Mouse (Mus musculus): ENCODE results near the gene Rin3. TPM values are rescaled to one million over a fixed set of nuclear protein-coding genes. Genes with fewer than 3 reads are reported as not detected.

Gene Rin3
- polyA plus RNA-seq, 1 experiment from 2014 or later: 2.8 TPM

DNA sequence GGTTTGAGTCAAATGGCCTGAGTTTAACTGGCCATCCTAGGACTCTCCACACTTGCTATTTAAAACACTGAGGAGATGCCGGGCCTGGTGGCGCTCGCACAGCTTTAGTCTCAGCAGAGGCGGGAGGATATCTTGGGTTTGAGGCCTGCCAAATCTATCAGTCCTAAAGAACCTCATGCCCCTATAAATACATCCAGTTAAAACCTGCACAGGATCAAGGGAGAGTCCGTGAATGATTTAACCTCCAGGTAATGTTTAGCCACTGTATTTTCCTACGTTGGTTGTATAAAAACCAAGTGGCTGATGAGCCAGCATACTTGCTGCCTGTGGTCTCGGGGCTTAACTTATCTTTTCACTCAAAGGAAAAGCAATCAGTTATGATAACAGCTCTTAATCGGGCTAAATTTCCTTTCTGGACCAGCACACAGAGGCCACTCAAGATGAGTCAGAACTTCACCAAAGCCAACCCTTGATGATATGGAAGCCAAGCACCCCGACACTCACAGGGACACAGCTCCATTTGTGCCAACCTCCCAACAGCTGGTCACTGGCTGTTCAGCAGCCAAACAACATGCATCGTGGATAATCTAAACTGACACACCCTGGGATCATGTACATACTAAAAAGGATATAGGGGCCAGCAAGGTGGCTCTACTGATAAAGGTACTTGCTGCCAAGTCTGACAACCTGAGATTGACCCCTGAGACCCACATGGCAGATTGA, 137.5 kb downstream of the Rin3 start:
- no peak overlapping the region for H3K9ac ChIP-seq

DNA sequence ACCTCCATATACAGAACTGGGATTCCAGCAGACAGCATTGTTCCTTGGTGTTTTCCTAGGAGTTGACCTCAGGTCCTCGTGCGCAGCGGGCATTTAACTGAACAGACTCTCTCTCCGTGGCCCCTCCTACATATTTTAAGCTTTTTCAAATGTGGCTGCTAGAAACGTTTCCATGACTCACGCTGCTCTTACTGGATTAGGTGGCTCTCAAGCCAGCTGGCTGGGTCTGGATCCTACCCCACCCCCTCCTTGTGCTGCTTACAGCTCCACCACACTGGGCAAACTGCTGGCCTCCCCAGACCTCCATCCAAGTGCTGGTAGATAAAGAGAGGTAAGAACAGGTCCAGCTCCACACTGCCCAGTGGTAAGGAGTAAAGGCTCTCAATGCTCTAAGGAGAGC, 139.2 kb downstream of the Rin3 start:
- peaks cover 5% of the 10 kb centered on the region for H3K36me3 ChIP-seq (replicated peaks)
- H3K9ac ChIP-seq: no peak overlapping the region
- 81% methylated on average over 6 of the region's 6 CpGs for WGBS
- H3K27ac ChIP-seq: no peak overlapping the region
- H3K4me2 ChIP-seq: no peak overlapping the region
- H3K4me3 ChIP-seq: no peak overlapping the region
- no peaks in the 10 kb centered on the region for H3K27me3 ChIP-seq (replicated peaks)
- H3K9me3 ChIP-seq: no peaks in the 10 kb centered on the region
- no peak for ATAC-seq (replicated peaks)
- peaks cover 5% of the 10 kb centered on the region; the same call in 1 of the 2 replicates for H3K4me1 ChIP-seq

More for the DNA sequence above, 137.5 kb downstream of the Rin3 start:
- no peaks in the 10 kb centered on the region for H3K27me3 ChIP-seq (replicated peaks)
- no peak overlapping the region for H3K27ac ChIP-seq
- H3K36me3 ChIP-seq (replicated peaks): peaks cover 5% of the 10 kb centered on the region
- 90% methylated on average over 10 of the region's 10 CpGs for WGBS
- H3K9me3 ChIP-seq: no peaks in the 10 kb centered on the region
- H3K4me1 ChIP-seq: peaks cover 5% of the 10 kb centered on the region; the same call in 1 of the 2 replicates
- H3K4me3 ChIP-seq: no peak overlapping the region
- no peak for ATAC-seq (replicated peaks)
- H3K4me2 ChIP-seq: no peak overlapping the region

DNA sequence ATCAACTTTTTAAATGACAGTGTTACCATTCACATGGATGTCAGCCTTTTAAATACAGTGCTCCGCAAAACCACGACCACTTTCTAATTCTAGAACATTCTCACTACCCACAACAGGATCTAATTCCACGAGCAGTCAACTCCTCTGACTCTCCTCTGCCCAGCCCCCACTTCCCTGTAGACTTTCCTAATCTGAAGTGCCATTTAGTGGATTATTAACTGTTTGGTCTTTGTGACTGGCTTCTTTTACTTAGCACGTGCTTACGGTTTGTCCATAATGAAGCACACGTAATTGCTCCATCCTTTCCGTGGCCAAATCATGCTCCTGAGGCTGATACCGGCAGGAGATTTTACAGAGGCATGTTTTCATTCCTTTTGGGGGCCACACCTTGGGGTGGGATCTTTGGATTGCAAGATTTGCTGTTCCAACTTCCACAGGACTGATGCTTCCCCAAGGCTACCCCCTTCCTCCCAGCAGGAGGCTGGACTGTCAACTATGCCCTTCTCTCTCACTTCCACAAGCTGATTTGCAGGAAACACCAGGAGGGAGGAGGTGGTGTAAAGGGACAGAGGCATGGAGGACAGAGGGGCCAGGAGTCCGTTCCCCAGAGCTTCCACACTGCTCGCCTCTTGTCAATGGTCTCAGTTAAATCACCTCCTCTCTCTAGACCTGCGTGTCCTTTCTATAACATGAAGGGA, 139.9 kb downstream of the Rin3 start:
- 91% methylated on average over 11 of the region's 11 CpGs for WGBS
- Histone ChIP-seq H3K4me1 (peaks cover 5% of the 10 kb centered on the region; the same call in 1 of the 2 replicates), H3K36me3 (replicated peaks) (peaks cover 5% of the 10 kb centered on the region), H3K4me3 (no peak overlapping the region), H3K9ac (no peak overlapping the region), H3K27me3 (replicated peaks) (no peaks in the 10 kb centered on the region), H3K9me3 (no peaks in the 10 kb centered on the region), H3K27ac (no peak overlapping the region), H3K4me2 (no peak overlapping the region)
- no peak for ATAC-seq (replicated peaks)

DNA sequence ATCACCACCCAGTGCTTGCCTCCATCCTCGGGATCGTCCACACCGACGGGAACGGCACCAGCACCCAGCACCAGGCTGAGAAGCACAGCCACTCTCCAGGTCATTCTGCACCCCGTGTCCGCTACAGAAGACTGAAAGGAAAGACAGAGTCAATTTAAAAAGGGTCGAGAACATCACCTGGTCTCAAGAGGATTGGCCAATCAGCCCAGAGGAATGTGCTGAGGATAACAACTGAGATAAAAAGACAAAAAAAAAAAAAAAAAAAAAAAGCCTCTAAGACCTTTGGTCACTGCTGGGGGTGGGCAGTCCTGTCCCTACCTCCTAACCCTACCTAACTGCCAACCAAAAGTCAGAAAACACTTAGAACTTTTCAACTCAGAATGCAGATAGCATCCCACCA, 140.8 kb downstream of the Rin3 start:
- H3K4me1 ChIP-seq: peaks cover 5% of the 10 kb centered on the region; the same call in 1 of the 2 replicates
- no peaks in the 10 kb centered on the region for H3K9me3 ChIP-seq
- no peak overlapping the region for H3K4me2 ChIP-seq
- no peak overlapping the region for H3K27ac ChIP-seq
- no peak overlapping the region for H3K9ac ChIP-seq
- H3K36me3 ChIP-seq (replicated peaks): peaks cover 5% of the 10 kb centered on the region
- H3K27me3 ChIP-seq (replicated peaks): no peaks in the 10 kb centered on the region
- ATAC-seq (replicated peaks): no peak
- WGBS: 96% methylated on average over 8 of the region's 8 CpGs
- no peak overlapping the region for H3K4me3 ChIP-seq

DNA sequence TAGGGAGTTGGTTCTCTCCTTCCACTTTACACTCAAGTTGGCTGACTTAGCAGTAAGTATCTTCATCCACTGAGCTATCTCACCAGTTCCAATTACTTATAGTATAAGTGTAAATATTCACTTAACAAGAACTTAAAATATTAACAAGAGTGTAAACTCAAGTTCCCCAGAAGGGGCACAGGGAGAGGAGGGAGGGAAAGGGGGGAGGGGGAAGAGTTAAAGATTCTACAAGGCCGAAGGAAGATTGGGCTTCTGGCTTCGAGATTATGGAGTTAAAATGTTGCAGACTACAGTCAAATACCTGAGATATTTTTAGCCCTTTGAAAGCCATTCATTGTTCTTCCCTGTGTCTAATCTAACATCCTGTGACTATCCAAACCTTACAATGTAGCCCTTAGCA, 141.6 kb downstream of the Rin3 start:
- Histone ChIP-seq H3K4me1 (peaks cover 3% of the 10 kb centered on the region; the same call in 1 of the 2 replicates), H3K36me3 (replicated peaks) (peaks cover 5% of the 10 kb centered on the region), H3K27ac (no peak overlapping the region), H3K9me3 (no peaks in the 10 kb centered on the region), H3K27me3 (replicated peaks) (no peaks in the 10 kb centered on the region), H3K4me3 (no peak overlapping the region), H3K4me2 (no peak overlapping the region), H3K9ac (no peak overlapping the region)
- no peak for ATAC-seq (replicated peaks)
- WGBS: 79% methylated on average over 2 of the region's 2 CpGs

DNA sequence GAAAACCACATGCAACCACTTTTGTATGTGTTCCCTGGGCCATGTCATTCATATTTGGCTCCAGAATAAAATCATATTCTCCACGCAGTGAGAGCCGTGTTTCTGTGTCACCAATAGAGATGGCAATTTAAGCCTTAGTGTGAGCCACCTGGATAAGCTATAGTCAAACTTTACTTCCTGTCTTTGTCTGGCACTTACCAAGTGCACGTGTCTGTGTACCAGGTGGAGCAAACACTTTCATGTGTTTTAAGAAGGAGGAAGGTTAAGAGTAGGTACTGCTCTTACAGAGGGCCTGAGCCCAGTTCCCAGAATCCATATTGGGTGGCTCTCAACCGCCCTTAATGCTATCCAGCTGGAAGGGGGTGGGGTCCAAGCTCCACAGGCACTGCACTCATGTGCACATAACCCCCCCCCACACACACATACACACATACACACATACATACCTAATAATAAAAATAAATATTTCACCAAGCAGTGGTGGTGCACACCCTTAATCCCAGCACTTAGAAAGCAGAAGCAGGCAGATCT, 142.3 kb downstream of the Rin3 start:
- H3K9ac ChIP-seq: no peak overlapping the region
- H3K9me3 ChIP-seq: no peaks in the 10 kb centered on the region
- ATAC-seq (replicated peaks): no peak
- H3K27ac ChIP-seq: no peak overlapping the region
- peaks cover 5% of the 10 kb centered on the region for H3K36me3 ChIP-seq (replicated peaks)
- no peaks in the 10 kb centered on the region for H3K27me3 ChIP-seq (replicated peaks)
- H3K4me3 ChIP-seq: no peak overlapping the region
- no peak overlapping the region for H3K4me2 ChIP-seq
- WGBS: 86% methylated on average over 4 of the region's 4 CpGs
- no peaks in the 10 kb centered on the region for H3K4me1 ChIP-seq

DNA sequence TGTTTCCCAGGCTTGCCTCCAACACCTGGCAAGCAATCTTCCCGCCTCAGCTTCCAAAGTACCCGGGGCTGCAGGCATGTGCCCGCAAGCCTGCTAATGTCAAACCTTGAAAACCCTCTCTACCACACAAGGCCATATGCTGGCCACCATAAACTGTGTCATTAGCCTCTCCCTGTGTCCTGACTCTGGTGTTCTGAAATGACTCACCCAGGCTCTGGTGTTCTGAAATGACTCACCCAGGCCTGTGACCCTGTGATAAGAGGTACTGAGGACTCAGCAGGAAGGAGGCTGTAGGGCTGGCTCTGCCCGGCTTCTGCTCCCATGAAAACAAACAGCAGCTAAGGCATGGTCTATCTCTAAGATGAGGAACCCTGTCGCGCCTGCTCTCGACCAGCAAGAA, 143.4 kb downstream of the Rin3 start:
- ATAC-seq (replicated peaks): no peak
- no peaks in the 10 kb centered on the region for H3K4me1 ChIP-seq
- WGBS: 94% methylated on average over 7 of the region's 7 CpGs

DNA sequence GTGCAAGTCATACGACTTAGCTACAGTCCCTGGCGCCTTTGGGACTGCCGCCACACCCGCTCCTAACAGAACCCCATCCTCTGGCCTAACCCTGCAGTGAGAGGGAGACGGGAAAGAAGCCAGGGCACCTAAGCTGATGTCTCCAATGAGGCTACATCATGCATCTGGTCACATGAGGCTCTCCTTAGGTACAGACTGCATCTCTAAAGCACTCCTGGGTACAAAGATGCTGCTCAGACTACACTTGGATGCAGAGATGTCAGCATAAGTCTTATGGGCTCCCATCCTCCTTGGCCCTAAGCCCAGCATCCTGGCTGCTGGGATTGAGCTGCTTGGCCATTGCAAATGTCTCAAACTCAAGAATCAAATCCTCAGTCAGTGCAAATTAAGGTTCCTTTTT, 146.8 kb downstream of the Rin3 start:
- no peak for ATAC-seq (replicated peaks)
- WGBS: 94% methylated on average over 5 of the region's 5 CpGs

More for the DNA sequence above, 143.4 kb downstream of the Rin3 start:
- H3K9ac ChIP-seq: no peak overlapping the region
- peaks cover 5% of the 10 kb centered on the region for H3K36me3 ChIP-seq (replicated peaks)
- no peak overlapping the region for H3K4me3 ChIP-seq
- H3K27ac ChIP-seq: no peak overlapping the region
- no peaks in the 10 kb centered on the region for H3K27me3 ChIP-seq (replicated peaks)
- H3K4me2 ChIP-seq: no peak overlapping the region
- H3K9me3 ChIP-seq: no peaks in the 10 kb centered on the region

DNA sequence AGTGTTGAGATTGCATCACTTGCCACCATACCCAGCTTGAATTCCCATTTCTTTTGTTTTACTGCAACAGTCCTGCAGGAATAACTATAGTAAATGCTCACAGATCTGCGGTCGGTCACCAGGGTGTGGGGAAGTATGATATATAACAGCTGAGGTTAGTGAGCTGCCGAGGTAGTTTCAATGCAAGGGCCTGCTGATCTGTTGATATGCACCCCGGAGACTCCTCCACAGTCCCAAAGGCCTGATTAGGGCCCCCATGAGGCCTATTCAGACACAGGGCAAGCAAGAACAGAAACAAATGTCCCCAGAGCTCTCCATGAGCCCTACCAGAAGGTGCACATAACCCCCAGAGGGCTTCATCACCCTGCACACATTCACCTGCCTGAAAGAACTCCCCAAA, 147.4 kb downstream of the Rin3 start:
- Histone ChIP-seq H3K27ac (no peak overlapping the region), H3K36me3 (replicated peaks) (no peaks in the 10 kb centered on the region), H3K4me1 (no peaks in the 10 kb centered on the region), H3K4me2 (no peak overlapping the region), H3K9me3 (no peaks in the 10 kb centered on the region), H3K4me3 (no peak overlapping the region), H3K9ac (no peak overlapping the region), H3K27me3 (replicated peaks) (no peaks in the 10 kb centered on the region)
- WGBS: 86% methylated on average over 4 of the region's 4 CpGs
- no peak for ATAC-seq (replicated peaks)

More for the DNA sequence above, 146.8 kb downstream of the Rin3 start:
- Histone ChIP-seq H3K27ac (no peak overlapping the region), H3K9me3 (no peaks in the 10 kb centered on the region), H3K9ac (no peak overlapping the region), H3K4me3 (no peak overlapping the region), H3K4me2 (no peak overlapping the region), H3K4me1 (no peaks in the 10 kb centered on the region), H3K36me3 (replicated peaks) (no peaks in the 10 kb centered on the region), H3K27me3 (replicated peaks) (no peaks in the 10 kb centered on the region)

DNA sequence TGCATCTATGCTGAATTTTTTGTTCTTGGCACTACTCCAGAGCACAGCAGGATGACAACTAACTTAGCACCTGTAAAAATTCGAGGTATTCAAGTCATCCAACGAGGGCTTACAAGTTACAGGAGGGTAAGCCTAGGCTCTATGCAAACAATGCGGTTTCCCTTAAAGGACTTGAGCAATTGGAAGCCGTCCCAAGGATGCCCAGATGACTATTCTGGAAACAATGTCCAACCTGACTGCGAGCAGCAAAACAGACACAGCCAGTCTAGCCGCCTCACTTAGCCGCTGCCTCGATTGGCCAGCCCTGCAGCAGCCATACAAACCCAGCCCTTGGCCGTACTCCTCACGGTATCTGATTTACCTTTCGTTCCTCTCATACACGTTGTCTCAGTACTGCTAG, 149.4 kb downstream of the Rin3 start:
- Histone ChIP-seq H3K9me3 (no peaks in the 10 kb centered on the region), H3K9ac (no peak overlapping the region), H3K36me3 (replicated peaks) (no peaks in the 10 kb centered on the region), H3K27me3 (replicated peaks) (no peaks in the 10 kb centered on the region), H3K4me2 (no peak overlapping the region), H3K27ac (no peak overlapping the region), H3K4me3 (no peak overlapping the region), H3K4me1 (no peaks in the 10 kb centered on the region)
- 87% methylated on average over 12 of the region's 12 CpGs for WGBS
- no peak for ATAC-seq (replicated peaks)

DNA sequence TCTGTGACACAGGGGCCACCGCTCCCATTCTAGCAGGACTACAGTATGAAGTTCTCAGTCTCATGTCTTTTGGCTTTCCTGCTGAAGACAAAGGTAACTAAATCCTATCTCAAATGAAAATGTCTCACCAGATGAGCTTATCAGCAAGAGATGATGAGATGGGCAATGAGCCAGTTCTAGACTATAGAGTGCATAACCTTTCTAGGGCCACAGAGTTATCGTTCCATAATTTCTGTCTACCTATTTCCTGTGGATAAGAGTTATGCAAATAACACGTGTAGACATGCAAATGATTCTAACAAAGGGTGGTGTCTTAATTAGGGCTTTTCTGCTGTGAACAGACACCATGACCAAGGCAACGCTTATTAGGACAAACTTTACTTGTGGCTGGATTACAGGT, 151.3 kb downstream of the Rin3 start:
- 84% methylated on average over 4 of the region's 4 CpGs for WGBS

DNA sequence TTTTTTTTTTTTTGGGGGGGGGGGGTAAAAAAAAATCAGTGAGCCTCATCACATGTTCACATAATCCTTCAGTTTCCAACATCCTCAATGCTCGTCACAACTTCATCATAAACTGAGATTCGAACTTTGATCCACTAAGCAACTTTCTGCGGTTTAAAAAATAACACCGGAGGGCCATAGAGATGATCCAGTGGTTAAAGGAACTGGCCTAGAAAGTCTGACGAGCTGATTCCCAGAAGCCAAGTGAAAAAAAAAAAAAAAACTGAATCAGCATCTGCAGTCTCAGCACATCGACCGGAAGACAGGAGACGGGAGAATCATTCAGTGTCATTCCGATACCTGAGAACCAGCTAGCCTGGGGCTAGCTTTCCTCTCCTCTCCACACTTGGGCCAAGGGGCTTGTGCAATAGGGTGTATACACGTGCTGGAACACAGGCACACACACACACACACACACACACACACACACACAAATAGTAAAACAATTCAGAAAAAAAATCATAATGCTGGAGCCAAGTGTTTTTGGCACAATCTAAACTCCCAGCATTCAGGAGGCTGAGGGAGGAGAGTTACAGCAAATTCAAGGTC, 154.2 kb downstream of the Rin3 start:
- 83% methylated on average over 10 of the region's 10 CpGs for WGBS
- ATAC-seq (replicated peaks): no peak
- Histone ChIP-seq H3K4me1 (peaks cover 18% of the 10 kb centered on the region), H3K36me3 (replicated peaks) (no peaks in the 10 kb centered on the region), H3K27ac (no peak overlapping the region), H3K9me3 (no peaks in the 10 kb centered on the region), H3K4me2 (no peak overlapping the region), H3K27me3 (replicated peaks) (no peaks in the 10 kb centered on the region), H3K4me3 (no peak overlapping the region), H3K9ac (no peak overlapping the region)

More for the DNA sequence above, 151.3 kb downstream of the Rin3 start:
- no peak for ATAC-seq (replicated peaks)
- no peak overlapping the region for H3K4me3 ChIP-seq
- no peaks in the 10 kb centered on the region for H3K27me3 ChIP-seq (replicated peaks)
- H3K9ac ChIP-seq: no peak overlapping the region
- no peak overlapping the region for H3K27ac ChIP-seq
- no peaks in the 10 kb centered on the region for H3K9me3 ChIP-seq
- peaks cover 12% of the 10 kb centered on the region for H3K4me1 ChIP-seq
- H3K36me3 ChIP-seq (replicated peaks): no peaks in the 10 kb centered on the region
- no peak overlapping the region for H3K4me2 ChIP-seq
